Mouse (Mus musculus): Measurements from ENCODE around the gene Tmc8. TPM values are rescaled to one million over a fixed set of nuclear protein-coding genes. Genes with fewer than 3 reads are reported as not detected.

Tmc8 gene
- polyA plus RNA-seq, 1 experiment from 2014 or later, result 0.95 TPM

- no peaks in the 10 kb centered on the region for H3K27me3 ChIP-seq
- H3K36me3 ChIP-seq, result peaks cover 98% of the 10 kb centered on the region
- ATAC-seq (ENCODE audit: low read depth), result no peak
- H3K4me2 ChIP-seq, result no peak overlapping the region
- 90% methylated on average over 26 of the region's 26 CpGs for WGBS
- no peak overlapping the region for H3K4me3 ChIP-seq
- H3K9ac ChIP-seq, result no peak overlapping the region
- H3K4me1 ChIP-seq (replicated peaks), result no peaks in the 10 kb centered on the region
- H3K9me3 ChIP-seq, result no peaks in the 10 kb centered on the region
- H3K27ac ChIP-seq (replicated peaks), result no peak overlapping the region
Observed at GRCm38 (mm10) chr11:117760374-117761119, 21.3 kb upstream of the Tmc8 start.

- Histone ChIP-seq H3K4me3 (no peak overlapping the region), H3K36me3 (peaks cover 96% of the 10 kb centered on the region), H3K4me2 (no peak overlapping the region), H3K27ac (replicated peaks) (no peak overlapping the region), H3K9ac (no peak overlapping the region), H3K9me3 (no peaks in the 10 kb centered on the region), H3K4me1 (replicated peaks) (no peaks in the 10 kb centered on the region), H3K27me3 (no peaks in the 10 kb centered on the region)
- no peak for ATAC-seq (ENCODE audit: low read depth)
- 93% methylated on average over 13 of the region's 13 CpGs for WGBS
Observed at GRCm38 (mm10) chr11:117761801-117762200, 20.1 kb upstream of the Tmc8 start.

- 92% methylated on average over 12 of the region's 12 CpGs for WGBS
- no peaks in the 10 kb centered on the region for H3K27me3 ChIP-seq
- no peak overlapping the region for H3K4me3 ChIP-seq
- H3K9ac ChIP-seq, result no peak overlapping the region
- no peak overlapping the region for H3K4me2 ChIP-seq
- H3K27ac ChIP-seq (replicated peaks), result no peak overlapping the region
- H3K9me3 ChIP-seq, result no peaks in the 10 kb centered on the region
- no peaks in the 10 kb centered on the region for H3K4me1 ChIP-seq (replicated peaks)
- ATAC-seq (ENCODE audit: low read depth), result no peak
- H3K36me3 ChIP-seq, result peaks cover 94% of the 10 kb centered on the region
Observed at GRCm38 (mm10) chr11:117762246-117762645, 19.6 kb upstream of the Tmc8 start.

GRCm38 (mm10) chr11:117764319-117764718 is 17.6 kb upstream of the Tmc8 start:
- no peak overlapping the region for H3K9ac ChIP-seq
- ATAC-seq (ENCODE audit: low read depth), result no peak
- H3K4me1 ChIP-seq (replicated peaks), result peaks cover 7% of the 10 kb centered on the region
- no peak overlapping the region for H3K27ac ChIP-seq (replicated peaks)
- 90% methylated on average over 9 of the region's 9 CpGs for WGBS
- H3K4me2 ChIP-seq, result no peak overlapping the region
- no peaks in the 10 kb centered on the region for H3K9me3 ChIP-seq
- no peaks in the 10 kb centered on the region for H3K27me3 ChIP-seq
- H3K4me3 ChIP-seq, result no peak overlapping the region
- H3K36me3 ChIP-seq, result peaks cover 81% of the 10 kb centered on the region

GRCm38 (mm10) chr11:117765361-117765760 is 16.5 kb upstream of the Tmc8 start:
- H3K27ac ChIP-seq (replicated peaks), result no peak overlapping the region
- H3K4me3 ChIP-seq, result no peak overlapping the region
- no peak overlapping the region for H3K4me2 ChIP-seq
- WGBS, result 93% methylated on average over 5 of the region's 5 CpGs
- no peaks in the 10 kb centered on the region for H3K27me3 ChIP-seq
- H3K4me1 ChIP-seq (replicated peaks), result peaks cover 17% of the 10 kb centered on the region
- H3K36me3 ChIP-seq, result peaks cover 71% of the 10 kb centered on the region
- no peak for ATAC-seq (ENCODE audit: low read depth)
- H3K9ac ChIP-seq, result no peak overlapping the region
- H3K9me3 ChIP-seq, result no peaks in the 10 kb centered on the region

- peaks cover 62% of the 10 kb centered on the region for H3K36me3 ChIP-seq
- no peak for ATAC-seq (ENCODE audit: low read depth)
- H3K4me1 ChIP-seq (replicated peaks), result peaks cover 21% of the 10 kb centered on the region
- no peaks in the 10 kb centered on the region for H3K27me3 ChIP-seq
- H3K27ac ChIP-seq (replicated peaks), result no peak overlapping the region
- H3K4me3 ChIP-seq, result no peak overlapping the region
- H3K4me2 ChIP-seq, result no peak overlapping the region
- WGBS, result 90% methylated on average over 3 of the region's 3 CpGs
- H3K9ac ChIP-seq, result no peak overlapping the region
- no peaks in the 10 kb centered on the region for H3K9me3 ChIP-seq
Observed at GRCm38 (mm10) chr11:117766275-117766674, 15.6 kb upstream of the Tmc8 start.

GRCm38 (mm10) chr11:117768725-117769682 is 12.9 kb upstream of the Tmc8 start:
- H3K4me2 ChIP-seq, result no peak overlapping the region
- peaks cover 37% of the 10 kb centered on the region for H3K36me3 ChIP-seq
- WGBS, result 73% methylated on average over 20 of the region's 20 CpGs
- peak overlapping the region; percentile 67 for H3K27ac ChIP-seq (replicated peaks)
- H3K4me3 ChIP-seq, result no peak overlapping the region
- H3K27me3 ChIP-seq, result no peaks in the 10 kb centered on the region
- H3K4me1 ChIP-seq (replicated peaks), result peaks cover 21% of the 10 kb centered on the region
- no peak overlapping the region for H3K9ac ChIP-seq
- ATAC-seq (ENCODE audit: low read depth), result peak; percentile 25; the same call in 1 of the 2 replicates
- no peaks in the 10 kb centered on the region for H3K9me3 ChIP-seq

GRCm38 (mm10) chr11:117769683-117770047 is 12.2 kb upstream of the Tmc8 start:
- peak; percentile 6; the same call in 1 of the 2 replicates for ATAC-seq (ENCODE audit: low read depth)
- Histone ChIP-seq H3K27ac (replicated peaks) (peak overlapping the region; percentile 67), H3K4me1 (replicated peaks) (peaks cover 21% of the 10 kb centered on the region), H3K9ac (no peak overlapping the region), H3K9me3 (no peaks in the 10 kb centered on the region), H3K36me3 (peaks cover 30% of the 10 kb centered on the region), H3K4me3 (no peak overlapping the region), H3K4me2 (no peak overlapping the region), H3K27me3 (no peaks in the 10 kb centered on the region)
- 47% methylated on average over 7 of the region's 7 CpGs for WGBS

GRCm38 (mm10) chr11:117770407-117770806 is 11.5 kb upstream of the Tmc8 start:
- WGBS, result 66% methylated on average over 10 of the region's 10 CpGs
- no peak overlapping the region for H3K4me3 ChIP-seq
- no peaks in the 10 kb centered on the region for H3K9me3 ChIP-seq
- H3K4me1 ChIP-seq (replicated peaks), result peaks cover 21% of the 10 kb centered on the region
- peak; percentile 51 for ATAC-seq (ENCODE audit: low read depth)
- no peak overlapping the region for H3K9ac ChIP-seq
- peaks cover 23% of the 10 kb centered on the region for H3K36me3 ChIP-seq
- no peak overlapping the region for H3K4me2 ChIP-seq
- H3K27me3 ChIP-seq, result no peaks in the 10 kb centered on the region
- peak overlapping the region; percentile 67 for H3K27ac ChIP-seq (replicated peaks)

- no peak overlapping the region for H3K4me3 ChIP-seq
- WGBS, result 93% methylated on average over 7 of the region's 7 CpGs
- 0 out of 2 replicates have a peak, but pooled peaks cover 8% of the 10 kb centered on the region for H3K36me3 ChIP-seq
- peaks cover 21% of the 10 kb centered on the region for H3K4me1 ChIP-seq (replicated peaks)
- no peak overlapping the region for H3K9ac ChIP-seq
- H3K27me3 ChIP-seq, result no peaks in the 10 kb centered on the region
- ATAC-seq (ENCODE audit: low read depth), result no peak
- H3K4me2 ChIP-seq, result no peak overlapping the region
- no peaks in the 10 kb centered on the region for H3K9me3 ChIP-seq
- no peak overlapping the region for H3K27ac ChIP-seq (replicated peaks)
Observed at GRCm38 (mm10) chr11:117772352-117772751, 9.5 kb upstream of the Tmc8 start.

GRCm38 (mm10) chr11:117774925-117775324 is 7.0 kb upstream of the Tmc8 start:
- peaks cover 33% of the 10 kb centered on the region for H3K4me1 ChIP-seq (replicated peaks)
- H3K9me3 ChIP-seq, result no peaks in the 10 kb centered on the region
- 95% methylated on average over 10 of the region's 10 CpGs for WGBS
- no peaks in the 10 kb centered on the region for H3K36me3 ChIP-seq
- H3K27ac ChIP-seq (replicated peaks), result no peak overlapping the region
- no peak overlapping the region for H3K4me3 ChIP-seq
- ATAC-seq (ENCODE audit: low read depth), result no peak
- no peak overlapping the region for H3K9ac ChIP-seq
- peaks cover 3% of the 10 kb centered on the region; the same call in 1 of the 2 replicates for H3K27me3 ChIP-seq
- H3K4me2 ChIP-seq, result no peak overlapping the region

GRCm38 (mm10) chr11:117775540-117775939 is 6.3 kb upstream of the Tmc8 start:
- H3K27me3 ChIP-seq, result peaks cover 10% of the 10 kb centered on the region
- no peaks in the 10 kb centered on the region for H3K9me3 ChIP-seq
- no peak overlapping the region for H3K4me2 ChIP-seq
- no peak for ATAC-seq (ENCODE audit: low read depth)
- no peak overlapping the region for H3K9ac ChIP-seq
- no peaks in the 10 kb centered on the region for H3K36me3 ChIP-seq
- H3K27ac ChIP-seq (replicated peaks), result no peak overlapping the region
- peaks cover 33% of the 10 kb centered on the region for H3K4me1 ChIP-seq (replicated peaks)
- H3K4me3 ChIP-seq, result no peak overlapping the region
- WGBS, result 94% methylated on average over 11 of the region's 13 CpGs

Measured in neural tube, embryonic 13.5 days (tissue).